ENCODE assay signal across 1 mouse cellular context in genomic region chr9:108599021-108599566, GRCm38 (mm10).
TF ChIP-seq lines count a peak whose summit lies in the region.

No protein-coding gene starts in this region.

TF ChIP-seq in MEL, 35 proteins besides CTCF, POLR2A, EP300 and RAD21:
- TF ChIP-seq TBP (IDR thresholded peaks at IDR 0.05; ENCODE audit: low read depth, low read length): peak; percentile 57; the same call in 1 of the 2 replicates
- no peak for TF ChIP-seq E2F4 (IDR thresholded peaks at IDR 0.05; ENCODE audit: borderline replicate concordance, low read depth, low read length)
TF ChIP-seq in MEL: peak in this region for 1.
